Mouse (Mus musculus) left cerebral cortex, postnatal 4 days (tissue): ENCODE results near the gene Syn3. TPM values are rescaled to one million over a fixed set of nuclear protein-coding genes. Genes with fewer than 3 reads are reported as not detected.
A peak's percentile ranks its signal among the peaks of the same experiment; 100 is the strongest.

Experiments used
- DNase-seq: peaks from one replicate; pipeline ENCODE4 v3.0.0-alpha.2; 2022
- intact Hi-C: fragments of 180-260 bp; cut with DNase I; formaldehyde crosslinking; loops from one replicate; pipeline ENCODE4 v1.15.1; 2025
- total RNA-seq, 2 experiments: library from RNA; stranded (reverse); gene quantifications; 2 replicates each; pipeline ENCODE4 v1.2.3; 2021

Syn3 gene
- total RNA-seq, 2 experiments from 2014 or later = 82.2 to 85.4 TPM

- intact Hi-C loops = no loop called here
- DNase-seq = peak; percentile 65
Observed at GRCm38 (mm10) chr10:86321194-86321593, 177.5 kb downstream of the Syn3 start.

DNA sequence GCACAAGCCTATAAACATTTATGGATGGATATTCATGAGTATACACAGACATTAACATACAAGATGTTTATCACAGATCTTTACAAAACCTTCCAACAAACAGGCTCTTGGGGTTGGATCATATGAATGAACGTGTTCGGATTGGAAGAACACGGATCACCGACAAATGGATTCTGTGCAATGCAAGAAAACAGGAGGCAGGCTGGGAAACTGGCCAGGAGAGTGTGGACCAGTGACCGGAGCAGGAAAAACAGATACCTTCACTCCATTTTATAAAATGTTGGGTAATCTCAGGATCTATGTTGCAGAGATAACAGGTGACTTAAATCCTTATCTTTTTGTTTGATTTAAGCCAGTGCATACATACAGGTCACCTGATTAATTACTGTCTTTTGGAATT, 178.5 kb downstream of the Syn3 start:
- no peak for DNase-seq
- intact Hi-C loops = no loop called here

- no peak for DNase-seq
- intact Hi-C loops = no loop called here
Observed at GRCm38 (mm10) chr10:86319526-86319925, 179.2 kb downstream of the Syn3 start.

GRCm38 (mm10) chr10:86318552-86319140, 180.1 kb downstream of the Syn3 start:
- peak; percentile 84 for DNase-seq
- intact Hi-C loops = no loop called here

GRCm38 (mm10) chr10:86317633-86318032, 181.1 kb downstream of the Syn3 start:
- DNase-seq = peak; percentile 69
- intact Hi-C loops = no loop called here

DNA sequence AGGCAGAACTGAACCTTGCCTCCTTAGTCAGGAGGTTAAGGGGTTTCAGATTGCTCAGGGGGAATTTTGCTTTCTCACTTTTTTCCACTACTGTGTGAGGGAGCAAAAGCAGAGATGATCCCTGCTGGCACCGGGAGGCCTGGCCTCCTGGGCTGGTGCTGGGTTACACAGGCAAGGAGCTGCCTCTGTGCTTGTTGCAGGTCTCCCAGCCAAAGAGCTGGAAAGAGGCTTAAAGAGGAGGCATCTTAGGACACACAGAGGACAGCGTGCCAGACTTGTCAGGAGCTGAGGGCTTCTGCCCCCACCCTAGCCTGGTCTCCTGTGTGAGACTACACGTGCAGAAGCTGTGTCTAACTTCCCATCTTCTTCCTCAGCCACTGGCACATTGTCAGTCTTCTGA, 183.2 kb downstream of the Syn3 start:
- DNase-seq = no peak
- intact Hi-C loops = no loop called here

- DNase-seq = no peak
- intact Hi-C loops = no loop called here
Observed at GRCm38 (mm10) chr10:86313448-86313847, 185.2 kb downstream of the Syn3 start.

DNA sequence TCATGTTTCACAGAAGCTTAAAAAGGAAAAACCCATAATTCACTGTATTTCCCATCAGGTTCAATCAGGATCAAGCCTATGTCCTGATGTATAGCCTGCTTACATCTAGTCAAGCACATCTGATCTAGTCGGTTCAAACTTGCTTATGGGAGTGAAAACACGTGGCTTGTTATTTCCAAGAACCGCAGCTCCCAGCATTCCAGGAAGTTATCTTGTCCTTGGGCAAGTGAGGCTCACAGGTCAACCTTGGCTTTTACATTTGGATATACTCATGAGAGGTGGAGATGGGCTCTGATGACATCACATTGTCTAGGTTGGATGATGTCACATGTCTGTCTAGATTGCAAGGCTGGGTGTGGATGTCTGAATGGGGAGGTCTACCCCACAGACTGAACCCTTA, 185.7 kb downstream of the Syn3 start:
- no peak for DNase-seq
- intact Hi-C loops = no loop called here

DNA sequence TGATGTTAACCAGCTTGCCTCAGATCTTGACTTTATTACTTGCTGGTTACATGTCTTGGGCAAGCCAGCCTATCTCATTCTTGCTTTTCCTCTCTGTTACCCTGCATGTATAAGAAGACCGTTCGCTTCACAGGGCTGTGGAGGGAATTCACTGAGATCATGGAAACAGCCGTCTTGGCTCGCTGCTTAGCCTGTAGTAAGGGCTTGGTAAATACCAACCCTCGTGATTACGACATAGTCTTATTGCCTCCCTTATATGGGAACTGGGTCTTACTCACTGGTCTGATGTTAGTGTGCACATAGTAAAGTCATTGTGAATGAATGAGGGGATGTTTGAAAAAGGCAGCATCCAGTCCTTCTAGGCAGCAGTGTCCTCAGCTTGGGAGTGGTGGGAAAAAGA, 188.2 kb downstream of the Syn3 start:
- intact Hi-C loops = no loop called here

GRCm38 (mm10) chr10:86307235-86307634, 191.5 kb downstream of the Syn3 start:
- intact Hi-C loops = no loop called here

More for the DNA sequence above, 188.2 kb downstream of the Syn3 start:
- DNase-seq = no peak

GRCm38 (mm10) chr10:86304583-86304982, 194.1 kb downstream of the Syn3 start:
- peak; percentile 33 for DNase-seq
- intact Hi-C loops = loop anchor here (5.0 kb wide), 1 partner anchor 148 kb away; no protein-coding TSS in a partner anchor

More at GRCm38 (mm10) chr10:86307235-86307634, 191.5 kb downstream of the Syn3 start:
- DNase-seq = no peak

- intact Hi-C loops = loop anchor here (5.0 kb wide), 1 partner anchor 149 kb away; no protein-coding TSS in a partner anchor
Observed at GRCm38 (mm10) chr10:86303495-86303876, 195.2 kb downstream of the Syn3 start.

GRCm38 (mm10) chr10:86302761-86303494, 195.8 kb downstream of the Syn3 start:
- DNase-seq = peak; percentile 89
- intact Hi-C loops = loop anchor here (5.0 kb wide), 1 partner anchor 149 kb away; no protein-coding TSS in a partner anchor

More at GRCm38 (mm10) chr10:86303495-86303876, 195.2 kb downstream of the Syn3 start:
- DNase-seq = peak; percentile 35

- intact Hi-C loops = loop anchor here (5.0 kb wide), 1 partner anchor 150 kb away; no protein-coding TSS in a partner anchor
- no peak for DNase-seq
Observed at GRCm38 (mm10) chr10:86302318-86302648, 196.4 kb downstream of the Syn3 start.

GRCm38 (mm10) chr10:86301593-86302317, 196.9 kb downstream of the Syn3 start:
- no peak for DNase-seq
- intact Hi-C loops = loop anchor here (2.0 to 5.0 kb wide), 2 partner anchors 151 to 237 kb away; no protein-coding TSS in a partner anchor

DNA sequence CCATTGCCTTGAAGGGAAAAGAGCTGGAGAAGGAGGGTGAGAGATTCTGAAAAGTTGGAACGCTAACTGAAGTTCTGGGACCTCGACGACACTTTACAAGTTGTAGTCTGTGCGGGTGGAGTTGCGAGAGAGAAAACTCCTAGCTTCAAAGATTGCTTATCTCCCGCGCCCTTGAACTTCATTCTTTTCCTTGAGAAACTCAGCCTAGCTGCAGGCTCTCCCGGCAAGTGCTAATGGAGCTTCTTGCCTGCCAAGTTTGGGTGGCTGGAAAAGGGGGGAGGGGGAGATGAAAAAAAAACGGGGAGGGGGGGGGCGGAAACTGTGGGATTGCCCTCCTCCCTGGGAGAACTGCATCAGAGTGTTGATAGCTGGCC, 197.6 kb downstream of the Syn3 start:
- DNase-seq = no peak
- intact Hi-C loops = loop anchor here (2.0 to 5.0 kb wide), 2 partner anchors 151 to 236 kb away; no protein-coding TSS in a partner anchor

- intact Hi-C loops = loop anchor here (2.0 to 5.0 kb wide), 2 partner anchors 152 to 236 kb away; no protein-coding TSS in a partner anchor
- DNase-seq = peak; percentile 86
Observed at GRCm38 (mm10) chr10:86300293-86301116, 198.2 kb downstream of the Syn3 start, which contains the start of gene Timp3. Gene Timp3 (plus strand): TSS chr10:86300372.

DNA sequence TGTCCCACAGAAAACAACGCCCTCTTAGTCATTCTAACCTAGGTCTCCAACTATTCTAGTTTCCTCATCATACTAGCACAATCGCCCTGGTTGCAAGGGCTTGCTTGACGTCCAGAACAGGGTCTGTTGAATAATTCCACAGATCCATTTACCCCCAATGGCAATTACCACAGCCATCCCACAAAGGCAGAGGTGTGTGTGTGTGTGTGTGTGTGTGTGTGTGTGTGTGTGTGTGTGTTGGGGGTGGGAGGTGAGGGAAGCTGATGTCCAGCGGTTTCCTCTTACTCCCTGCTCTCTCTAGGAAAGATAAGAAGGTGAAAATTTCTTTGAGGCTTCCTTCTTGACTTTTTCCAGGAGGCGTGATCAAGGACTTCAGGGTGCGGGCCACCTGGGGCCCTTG, 198.9 kb downstream of the Syn3 start:
- intact Hi-C loops = loop anchor here (2.0 to 10.0 kb wide), 3 partner anchors 153 to 335 kb away; no protein-coding TSS in a partner anchor
- no peak for DNase-seq

DNA sequence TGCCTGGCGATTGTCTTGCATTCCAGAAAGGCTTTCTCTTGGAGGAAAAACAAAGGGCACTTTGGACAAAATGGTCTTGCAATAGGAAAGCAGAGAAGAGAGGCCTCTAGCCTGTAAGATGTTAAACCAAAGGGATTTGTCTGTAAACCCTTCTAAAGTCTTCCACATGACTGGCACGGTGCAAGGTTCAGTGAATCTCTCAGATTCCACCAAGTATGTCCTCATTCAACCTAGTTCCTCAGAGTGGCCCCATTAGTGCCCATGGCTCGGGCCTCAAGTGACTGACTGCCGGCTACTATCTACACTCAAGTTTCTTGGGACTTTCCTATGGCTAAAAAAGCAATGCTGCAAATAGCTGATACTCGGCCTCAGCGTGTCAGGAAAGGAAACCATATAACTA, 200.4 kb downstream of the Syn3 start:
- intact Hi-C loops = loop anchor here (10.0 kb wide), 1 partner anchor 334 kb away; no protein-coding TSS in a partner anchor
- DNase-seq = no peak

GRCm38 (mm10) chr10:86297307-86297706, 201.4 kb downstream of the Syn3 start:
- intact Hi-C loops = loop anchor here (10.0 kb wide), 1 partner anchor 333 kb away; no protein-coding TSS in a partner anchor

More at GRCm38 (mm10) chr10:86297307-86297706, 201.4 kb downstream of the Syn3 start:
- DNase-seq = no peak
